Comparison of ENCODE assay signal across 19 mouse cellular contexts in the genomic region with DNA sequence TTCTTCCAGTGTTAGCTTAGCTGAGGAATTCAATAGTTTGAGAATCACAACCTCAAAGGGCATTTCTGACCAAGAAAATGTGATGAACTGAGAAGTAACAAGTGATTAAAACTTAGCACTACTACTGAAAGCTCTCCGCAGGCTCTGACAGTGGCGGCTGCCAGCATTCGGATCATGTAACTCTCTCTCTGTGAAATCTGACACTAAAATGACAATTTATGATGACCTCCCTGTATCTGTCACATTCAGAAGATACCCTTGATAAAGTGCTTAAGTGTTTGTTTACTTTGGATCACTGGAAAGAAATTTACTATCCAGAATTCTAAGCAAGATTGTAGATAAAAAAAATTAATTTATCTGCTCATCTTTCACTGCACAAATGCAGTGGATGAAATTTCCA.
DNase-seq lines count a peak whose midpoint lies in the region; ATAC-seq lines count a peak whose summit lies in the region.
"Had no signal": no experiment of that assay in that cellular context is flagged by ENCODE, and none has a peak within 500 bp of the region (broad histone marks: within the 10 kb centered on the region; RNA-seq: fewer than 3 reads in every experiment).

No protein-coding gene starts in this region.

- H3K9ac ChIP-seq in embryonic facial prominence, embryonic 11.5 days (replicated peaks; ENCODE audit: low read length): no peak overlapping the region
- H3K9ac ChIP-seq in heart, embryonic 16.5 days (ENCODE audit: low read length): no peak overlapping the region
- H3K9ac ChIP-seq in kidney, embryonic 16.5 days (replicated peaks; ENCODE audit: low read length): no peak overlapping the region
- H3K9ac ChIP-seq: embryonic facial prominence, embryonic 12.5 days; forebrain, embryonic 15.5 days; heart, embryonic 13.5 days; hindbrain, embryonic 13.5 days had no signal

- no peaks in the 10 kb centered on the region for H3K36me3 ChIP-seq in embryonic facial prominence, embryonic 11.5 days (replicated peaks; ENCODE audit: control insufficient read depth, insufficient read depth, low read depth, low read length)
- no peaks in the 10 kb centered on the region for H3K36me3 ChIP-seq in embryonic facial prominence, embryonic 10.5 days (replicated peaks)
- no peaks in the 10 kb centered on the region for H3K36me3 ChIP-seq in heart, embryonic 16.5 days (ENCODE audit: control insufficient read depth, insufficient read depth)
- H3K36me3 ChIP-seq in kidney, embryonic 16.5 days (ENCODE audit: insufficient read depth, low read length): no peaks in the 10 kb centered on the region
- H3K36me3 ChIP-seq: embryonic facial prominence, embryonic 12.5 days; forebrain, embryonic 15.5 days; G1E; heart, embryonic 13.5 days; hindbrain, embryonic 13.5 days had no signal

- H3K4me2 ChIP-seq in embryonic facial prominence, embryonic 11.5 days (ENCODE audit: low read depth, low read length): no peak overlapping the region
- no peak overlapping the region for H3K4me2 ChIP-seq in heart, embryonic 16.5 days (ENCODE audit: low read depth, low read length)
- H3K4me2 ChIP-seq in kidney, embryonic 16.5 days (replicated peaks; ENCODE audit: low read depth, low read length): no peak overlapping the region
- H3K4me2 ChIP-seq: embryonic facial prominence, embryonic 12.5 days; forebrain, embryonic 15.5 days; heart, embryonic 13.5 days; hindbrain, embryonic 13.5 days had no signal

- ATAC-seq in embryonic facial prominence, embryonic 11.5 days (replicated peaks; ENCODE audit: insufficient number of reproducible peaks, low FRiP score, low TSS enrichment, low read depth): no peak
- no peak for ATAC-seq in heart, embryonic 16.5 days (replicated peaks; ENCODE audit: extremely low read depth, insufficient read depth, low FRiP score)
- peak; percentile 70 for ATAC-seq in kidney, embryonic 16.5 days (ENCODE audit: low FRiP score, low TSS enrichment)
- ATAC-seq: CD4-positive, CD25-positive, alpha-beta regulatory T cell, adult 4 months; forebrain, embryonic 15.5 days; hindbrain, postnatal 0 days had no signal

- no peaks in the 10 kb centered on the region for H3K4me1 ChIP-seq in embryonic facial prominence, embryonic 11.5 days (ENCODE audit: control insufficient read depth, insufficient read depth, low read length)
- no peaks in the 10 kb centered on the region for H3K4me1 ChIP-seq in embryonic facial prominence, embryonic 10.5 days
- H3K4me1 ChIP-seq in heart, embryonic 16.5 days (ENCODE audit: control insufficient read depth, insufficient read depth, low read length): no peaks in the 10 kb centered on the region
- no peaks in the 10 kb centered on the region for H3K4me1 ChIP-seq in kidney, embryonic 16.5 days (ENCODE audit: insufficient read depth, low read length)
- H3K4me1 ChIP-seq: embryonic facial prominence, embryonic 12.5 days; forebrain, embryonic 15.5 days; heart, embryonic 13.5 days; hindbrain, embryonic 13.5 days had no signal

- no peaks in the 10 kb centered on the region for H3K9me3 ChIP-seq in embryonic facial prominence, embryonic 11.5 days (replicated peaks; ENCODE audit: control insufficient read depth, low read length)
- no peaks in the 10 kb centered on the region for H3K9me3 ChIP-seq in embryonic facial prominence, embryonic 10.5 days
- H3K9me3 ChIP-seq in heart, embryonic 16.5 days (replicated peaks; ENCODE audit: control insufficient read depth, low read length): no peaks in the 10 kb centered on the region
- no peaks in the 10 kb centered on the region for H3K9me3 ChIP-seq in kidney, embryonic 16.5 days (ENCODE audit: low read length)
- H3K9me3 ChIP-seq: embryonic facial prominence, embryonic 12.5 days; forebrain, embryonic 15.5 days; heart, embryonic 13.5 days; hindbrain, embryonic 13.5 days had no signal

- peak; percentile 1 for DNase-seq in embryonic facial prominence, embryonic 11.5 days (ENCODE audit: low spot score)
- DNase-seq in embryonic facial prominence, embryonic 10.5 days (ENCODE audit: low spot score): no peak
- DNase-seq in heart, adult 8-10 months (ENCODE audit: low spot score): no peak
- no peak for DNase-seq in kidney, postnatal 36 days
- peak; percentile 26 to 44 for DNase-seq in kidney, postnatal 4 days
- DNase-seq in kidney, adult 8-10 months: no peak
- DNase-seq: adrenal gland, adult 8-10 months; B cell, adult 2 months; cerebellum, adult 2 months had no signal

- no peak overlapping the region for H3K27ac ChIP-seq in embryonic facial prominence, embryonic 11.5 days (replicated peaks; ENCODE audit: low read depth, low read length)
- no peak overlapping the region for H3K27ac ChIP-seq in embryonic facial prominence, embryonic 10.5 days (replicated peaks)
- peak overlapping the region; percentile 57; the same call in 1 of the 2 replicates for H3K27ac ChIP-seq in heart, embryonic 16.5 days (ENCODE audit: low read length)
- H3K27ac ChIP-seq in kidney, embryonic 16.5 days (ENCODE audit: low read length): no peak overlapping the region
- H3K27ac ChIP-seq: embryonic facial prominence, embryonic 12.5 days; forebrain, embryonic 15.5 days; heart, adult 2 months; heart, embryonic 13.5 days; hindbrain, embryonic 13.5 days; hindbrain, postnatal 0 days had no signal

- WGBS in embryonic facial prominence, embryonic 11.5 days: 71% methylated on average over 3 of the region's 3 CpGs
- 80% methylated on average over 3 of the region's 3 CpGs for WGBS in embryonic facial prominence, embryonic 10.5 days
- 59% methylated on average over 3 of the region's 3 CpGs for WGBS in heart, embryonic 16.5 days
- 31% methylated on average over 3 of the region's 3 CpGs for WGBS in kidney, embryonic 16.5 days

- H3K27me3 ChIP-seq in embryonic facial prominence, embryonic 11.5 days (ENCODE audit: control insufficient read depth, insufficient read depth, low read length): no peaks in the 10 kb centered on the region
- no peaks in the 10 kb centered on the region for H3K27me3 ChIP-seq in embryonic facial prominence, embryonic 10.5 days (replicated peaks; ENCODE audit: low read depth, poor library complexity, severe bottlenecking)
- H3K27me3 ChIP-seq in heart, embryonic 16.5 days (ENCODE audit: control insufficient read depth, insufficient read depth, low read length): no peaks in the 10 kb centered on the region
- H3K27me3 ChIP-seq in kidney, embryonic 16.5 days (ENCODE audit: insufficient read depth, low read length): no peaks in the 10 kb centered on the region
- H3K27me3 ChIP-seq: embryonic facial prominence, embryonic 12.5 days; forebrain, embryonic 15.5 days; heart, embryonic 13.5 days; hindbrain, embryonic 13.5 days had no signal

- no peak overlapping the region for H3K4me3 ChIP-seq in embryonic facial prominence, embryonic 11.5 days (ENCODE audit: low read depth, low read length)
- H3K4me3 ChIP-seq in embryonic facial prominence, embryonic 10.5 days: no peak overlapping the region
- H3K4me3 ChIP-seq in heart, embryonic 16.5 days (ENCODE audit: low read length): no peak overlapping the region
- no peak overlapping the region for H3K4me3 ChIP-seq in kidney, embryonic 16.5 days (ENCODE audit: low read length)
- H3K4me3 ChIP-seq: embryonic facial prominence, embryonic 12.5 days; forebrain, embryonic 15.5 days; heart, adult 2 months; heart, embryonic 13.5 days; hindbrain, embryonic 13.5 days had no signal

Comparison
In these comparisons a context has a peak if more than half of its experiments do, and no peak if none do; other contexts are left out.
1. DNase-seq: peak in embryonic facial prominence, embryonic 11.5 days (single experiment) and kidney, postnatal 4 days (2 of 2); none in embryonic facial prominence, embryonic 10.5 days (single experiment), heart, adult 8-10 months (single experiment), kidney, postnatal 36 days (0 of 2) and kidney, adult 8-10 months (0 of 2).